ENCODE assay signal across 11 mouse cellular contexts in genomic region chr2:150664152-150664920, GRCm38 (mm10). TPM values are rescaled to one million over a fixed set of nuclear protein-coding genes. Genes with fewer than 3 reads are reported as not detected.
DNase-seq lines count a peak whose midpoint lies in the region; ATAC-seq and TF ChIP-seq lines count a peak whose summit lies in the region.
"Had no signal": no experiment of that assay in that cellular context is flagged by ENCODE, and none has a peak within 500 bp of the region (broad histone marks: within the 10 kb centered on the region; RNA-seq: fewer than 3 reads in every experiment).

No protein-coding gene starts in this region.

- H3K36me3 ChIP-seq in hindbrain, embryonic 13.5 days = peaks cover 2% of the 10 kb centered on the region; the same call in 1 of the 2 replicates
- no peaks in the 10 kb centered on the region for H3K36me3 ChIP-seq in hindbrain, embryonic 11.5 days (ENCODE audit: control insufficient read depth, insufficient read depth, low read length)
- peaks cover 47% of the 10 kb centered on the region for H3K36me3 ChIP-seq in G1E (replicated peaks)
- H3K36me3 ChIP-seq in liver, embryonic 16.5 days (ENCODE audit: control insufficient read depth, insufficient read depth) = peaks cover 3% of the 10 kb centered on the region

- H3K27me3 ChIP-seq in hindbrain, embryonic 13.5 days = peaks cover 9% of the 10 kb centered on the region
- no peaks in the 10 kb centered on the region; the same call in 1 of the 2 replicates for H3K27me3 ChIP-seq in hindbrain, embryonic 11.5 days (ENCODE audit: control insufficient read depth, insufficient read depth, low read length)
- no peaks in the 10 kb centered on the region for H3K27me3 ChIP-seq in G1E (ENCODE audit: insufficient read depth, low read length)
- H3K27me3 ChIP-seq in liver, embryonic 16.5 days (ENCODE audit: control insufficient read depth, insufficient read depth, low read depth, low read length) = no peaks in the 10 kb centered on the region

- no peak for TF ChIP-seq CTCF in G1E (IDR thresholded peaks at IDR 0.05; ENCODE audit: low read depth, low read length)

- no peaks in the 10 kb centered on the region for H3K9me3 ChIP-seq in hindbrain, embryonic 13.5 days
- H3K9me3 ChIP-seq in hindbrain, embryonic 11.5 days (ENCODE audit: control insufficient read depth, low read length) = no peaks in the 10 kb centered on the region
- H3K9me3 ChIP-seq in G1E (replicated peaks) = no peaks in the 10 kb centered on the region
- no peaks in the 10 kb centered on the region for H3K9me3 ChIP-seq in liver, embryonic 16.5 days (replicated peaks; ENCODE audit: control insufficient read depth, low read length)

- H3K4me3 ChIP-seq in hindbrain, embryonic 13.5 days = no peak overlapping the region
- H3K4me3 ChIP-seq in hindbrain, embryonic 11.5 days (ENCODE audit: low read depth, low read length) = no peak overlapping the region
- peak overlapping the region; percentile 65; the same call in 1 of the 2 replicates for H3K4me3 ChIP-seq in G1E (ENCODE audit: low read depth, low read length)
- H3K4me3 ChIP-seq in liver, embryonic 16.5 days (ENCODE audit: low read depth, low read length) = peak overlapping the region; percentile 90

- DNase-seq in hindbrain, embryonic 11.5 days (ENCODE audit: low spot score) = no peak
- DNase-seq in G1E (ENCODE audit: low spot score) = no peak
- DNase-seq in c-Kit-positive CD71-positive TER-119-negative erythroid progenitor cells, embryonic 14.5 days (ENCODE audit: low read depth) = peak; percentile 35
- DNase-seq in cerebellum, adult 9-10 months = no peak
- DNase-seq in adrenal gland, postnatal 36 days = no peak
- DNase-seq: adrenal gland, adult 2 months; cerebellum, postnatal 10 days; thymus, postnatal 36 days had no signal

- WGBS in hindbrain, embryonic 13.5 days = 82% methylated on average over 5 of the region's 5 CpGs
- 80% methylated on average over 5 of the region's 5 CpGs for WGBS in hindbrain, embryonic 11.5 days
- WGBS in liver, embryonic 16.5 days (ENCODE audit: insufficient replicate concordance) = 39% methylated on average over 5 of the region's 5 CpGs

- no peak overlapping the region for H3K9ac ChIP-seq in hindbrain, embryonic 13.5 days
- H3K9ac ChIP-seq in hindbrain, embryonic 11.5 days (ENCODE audit: low read depth, low read length) = no peak overlapping the region
- peak overlapping the region; percentile 29 for H3K9ac ChIP-seq in liver, embryonic 16.5 days (ENCODE audit: low read depth, low read length)

- H3K4me2 ChIP-seq in hindbrain, embryonic 13.5 days = peak overlapping the region; percentile 32; the same call in 1 of the 2 replicates
- H3K4me2 ChIP-seq in hindbrain, embryonic 11.5 days (replicated peaks; ENCODE audit: low read depth, low read length) = no peak overlapping the region
- H3K4me2 ChIP-seq in liver, embryonic 16.5 days (ENCODE audit: low read depth, low read length) = peak overlapping the region; percentile 92

- H3K4me1 ChIP-seq in hindbrain, embryonic 13.5 days (replicated peaks) = peaks cover 30% of the 10 kb centered on the region
- H3K4me1 ChIP-seq in hindbrain, embryonic 11.5 days (replicated peaks; ENCODE audit: control insufficient read depth, insufficient read depth, low read length) = no peaks in the 10 kb centered on the region
- H3K4me1 ChIP-seq in G1E (ENCODE audit: insufficient read depth, low read depth, low read length) = peaks cover 78% of the 10 kb centered on the region
- peaks cover 67% of the 10 kb centered on the region for H3K4me1 ChIP-seq in liver, embryonic 16.5 days (ENCODE audit: control insufficient read depth, low read depth, low read length)

- ATAC-seq in hindbrain, embryonic 13.5 days (ENCODE audit: low FRiP score) = no peak
- ATAC-seq in hindbrain, embryonic 11.5 days (ENCODE audit: low FRiP score) = no peak
- no peak for ATAC-seq in G1E (ENCODE audit: extremely low read depth, insufficient number of reproducible peaks, low FRiP score, poor library complexity, severe bottlenecking)
- no peak for ATAC-seq in liver, embryonic 16.5 days (ENCODE audit: low read depth)

- peak overlapping the region; percentile 35; the same call in 1 of the 2 replicates for H3K27ac ChIP-seq in hindbrain, embryonic 13.5 days
- H3K27ac ChIP-seq in hindbrain, embryonic 11.5 days (ENCODE audit: low read depth, low read length) = no peak overlapping the region
- peak overlapping the region; percentile 97 for H3K27ac ChIP-seq in liver, embryonic 16.5 days (ENCODE audit: low read length)

RNA-seq across cellular contexts. Expression of gene Acss1, which starts 4.0 kb away (rescaled TPM):
- 19.8 and 20.1 TPM in 2 replicates for polyA plus RNA-seq in hindbrain, embryonic 13.5 days (2015; fragmentation: Nextera tagmentation; extraction: Ambion mirVana)
- polyA plus RNA-seq in hindbrain, embryonic 11.5 days (2014; fragmentation: Nextera tagmentation; extraction: Ambion mirVana) = 31.4 and 31.9 TPM in 2 replicates
- total RNA-seq in G1E (2014; fragmentation: Nextera tagmentation) (121 and 123 TPM in 2 replicates), G1E (2017) (67.3 and 75.9 TPM in 2 replicates)
- 24.8 and 42.1 TPM in 2 replicates for polyA plus RNA-seq in G1E (2012)
- polyA plus RNA-seq in liver, embryonic 16.5 days (2015; fragmentation: Nextera tagmentation; extraction: Ambion mirVana) = 49.9 and 56.3 TPM in 2 replicates
- total RNA-seq in adrenal gland, postnatal 36 days (2021) = 10 to 100 TPM; 23.2 to 29.1 TPM

RNA-seq across cellular contexts. Expression of gene Vsx1, which starts 24.8 kb away (rescaled TPM):
- 0.18 and 0.61 TPM in 2 replicates for polyA plus RNA-seq in hindbrain, embryonic 13.5 days (2015; fragmentation: Nextera tagmentation; extraction: Ambion mirVana)
- 1.1 and 1.9 TPM in 2 replicates for polyA plus RNA-seq in hindbrain, embryonic 11.5 days (2014; fragmentation: Nextera tagmentation; extraction: Ambion mirVana)
- total RNA-seq in G1E (2014; fragmentation: Nextera tagmentation) = not detected in 2 replicates
- total RNA-seq in G1E (2017) = 0.05 TPM in 1 of 2 replicates, not detected in the other
- not detected in 2 replicates for polyA plus RNA-seq in G1E (2012)
- polyA plus RNA-seq in liver, embryonic 16.5 days (2015; fragmentation: Nextera tagmentation; extraction: Ambion mirVana) = not detected in 2 replicates
- total RNA-seq in adrenal gland, postnatal 36 days (2021) = not detected
- total RNA-seq: adrenal gland, adult 2 months; left cerebral cortex, adult 8-10 months had no signal
- polyA plus RNA-seq: adrenal gland, adult 2 months had no signal

RNA-seq across cellular contexts. Expression of gene Apmap, which starts 56.0 kb away (rescaled TPM):
- 42.9 and 45.9 TPM in 2 replicates for polyA plus RNA-seq in hindbrain, embryonic 13.5 days (2015; fragmentation: Nextera tagmentation; extraction: Ambion mirVana)
- 40.3 and 42.6 TPM in 2 replicates for polyA plus RNA-seq in hindbrain, embryonic 11.5 days (2014; fragmentation: Nextera tagmentation; extraction: Ambion mirVana)
- total RNA-seq in G1E (2014; fragmentation: Nextera tagmentation) (15.1 and 17.0 TPM in 2 replicates), G1E (2017) (31.5 and 32.3 TPM in 2 replicates)
- 37.7 and 55.2 TPM in 2 replicates for polyA plus RNA-seq in G1E (2012)
- polyA plus RNA-seq in liver, embryonic 16.5 days (2015; fragmentation: Nextera tagmentation; extraction: Ambion mirVana) = 27.2 and 29.2 TPM in 2 replicates
- 100 to 1,000 TPM; 117 to 146 TPM for total RNA-seq in adrenal gland, postnatal 36 days (2021)

Comparison
In these comparisons a context has a peak if more than half of its experiments do, and no peak if none do; other contexts are left out.
1. H3K4me3 ChIP-seq: peak in G1E (single experiment) and liver, embryonic 16.5 days (single experiment); none in hindbrain, embryonic 13.5 days (single experiment) and hindbrain, embryonic 11.5 days (single experiment).